Mouse (Mus musculus): ENCODE results near the gene Fstl5.
"Not testable (repeated sequence)": the region's sequence is repeated elsewhere in the genome, so short reads cannot be mapped to it uniquely, and the experiment has no call there.

Fstl5 gene

GRCm38 (mm10) chr3:76074060-76074707 lies at the start of gene Fstl5:
Gene Fstl5, plus strand, starts transcription at chr3:76074270.
- peak; percentile 11 for DNase-seq (ENCODE audit: low spot score)

GRCm38 (mm10) chr3:76025523-76025922 lies 48.5 kb upstream of the Fstl5 start:
- no peak for DNase-seq (ENCODE audit: low spot score)

GRCm38 (mm10) chr3:76051124-76051523 lies 22.9 kb upstream of the Fstl5 start:
- no peak for DNase-seq (ENCODE audit: low spot score)

DNA sequence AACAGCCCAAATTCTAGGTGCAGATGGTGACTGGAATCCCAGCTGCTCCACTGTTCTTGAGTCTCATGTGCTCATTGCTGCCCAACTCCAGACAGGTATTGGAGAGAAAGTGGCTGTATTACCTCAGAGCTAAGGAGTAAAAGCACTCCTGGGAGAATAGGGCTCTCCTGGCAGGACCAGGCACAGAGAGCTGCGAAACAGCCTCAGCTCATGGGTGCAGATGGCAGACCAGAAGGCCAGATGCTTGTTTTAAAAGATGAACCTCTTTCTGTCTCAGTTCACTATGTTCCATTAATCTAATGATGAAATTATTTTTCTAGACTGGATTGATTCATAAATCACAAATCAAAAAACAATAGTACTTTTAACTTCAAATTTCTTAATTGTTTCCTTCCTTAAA lies 12.1 kb upstream of the Fstl5 start:
- DNase-seq (ENCODE audit: low spot score), result no peak

DNA sequence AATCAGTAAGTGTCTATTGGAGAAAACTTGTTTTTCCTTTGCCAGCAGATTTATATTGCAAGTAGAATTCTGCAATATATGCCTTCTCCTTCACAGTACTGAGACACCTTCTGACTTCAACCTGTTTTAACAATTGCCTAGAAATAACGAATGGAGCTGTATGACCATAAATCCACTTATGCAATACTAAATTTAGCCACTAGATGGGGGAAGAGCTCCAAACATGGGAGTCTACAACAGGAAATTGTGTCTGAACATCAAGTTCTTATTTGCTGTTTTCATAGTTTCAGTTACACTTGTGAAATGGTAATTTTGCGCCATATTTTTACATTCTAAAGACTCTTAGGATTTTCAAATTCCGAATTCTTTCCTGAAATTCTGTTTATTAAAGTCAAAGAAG lies 6.2 kb upstream of the Fstl5 start:
- no peak for DNase-seq (ENCODE audit: low spot score)

DNA sequence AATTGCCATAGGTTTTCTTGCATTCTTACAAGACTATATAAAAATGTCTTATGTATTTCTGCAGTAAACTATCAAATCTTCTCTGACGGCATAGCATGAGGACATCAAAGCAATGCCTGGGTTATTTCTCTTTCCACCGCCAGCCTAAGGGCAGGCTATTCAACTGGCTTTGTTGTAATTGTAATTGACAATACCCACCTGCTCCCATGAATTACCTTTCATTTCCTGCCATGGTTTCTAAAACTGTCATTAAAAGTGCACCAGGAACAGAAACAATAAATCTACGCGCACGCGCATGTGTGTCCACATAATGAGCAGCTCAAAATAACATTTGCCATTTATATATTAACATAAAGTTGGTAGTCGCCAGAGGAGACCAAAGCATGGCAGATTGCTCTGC lies 1.2 kb upstream of the Fstl5 start:
- DNase-seq (ENCODE audit: low spot score), result no peak

DNA sequence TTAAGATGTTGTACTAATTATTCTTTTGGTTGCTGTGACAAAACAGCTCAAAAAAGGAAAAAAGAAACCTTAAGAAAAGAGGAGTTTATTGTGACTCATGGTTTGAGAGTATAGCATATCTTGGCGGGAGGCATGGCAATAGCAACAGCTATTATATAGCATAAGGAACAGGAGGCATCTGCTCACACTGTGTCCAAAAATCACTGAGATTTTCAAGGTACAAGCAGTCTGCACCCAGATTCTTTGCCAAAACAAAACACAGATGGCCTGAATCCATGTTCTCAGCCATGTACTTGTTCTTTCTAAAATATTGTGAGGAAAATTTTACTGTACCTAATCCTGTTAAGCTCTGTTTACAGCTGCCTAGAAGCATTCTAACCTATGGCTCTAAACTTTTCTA lies 66.4 kb downstream of the Fstl5 start:
- DNase-seq (ENCODE audit: low spot score), result no peak

DNA sequence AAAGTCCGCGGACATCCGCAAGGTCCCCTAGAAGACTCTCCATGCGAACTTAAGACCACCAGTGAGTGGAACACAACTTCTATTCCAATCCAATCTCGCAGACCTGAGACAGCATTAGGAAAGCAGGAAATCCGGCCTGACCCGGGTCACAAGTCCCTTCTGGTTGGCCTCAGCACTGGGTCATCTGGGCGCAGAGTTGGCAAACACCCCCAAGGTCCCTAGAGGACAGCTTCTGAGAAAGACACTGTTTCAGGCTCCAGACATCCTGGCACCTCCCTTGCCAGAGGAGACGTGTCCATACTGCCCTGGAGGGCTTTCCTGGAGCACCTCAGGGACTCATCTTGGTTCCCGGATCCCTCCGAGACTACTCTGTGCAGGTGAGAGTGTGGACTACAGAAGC lies 73.8 kb downstream of the Fstl5 start:
- no peak for DNase-seq (ENCODE audit: low spot score)

DNA sequence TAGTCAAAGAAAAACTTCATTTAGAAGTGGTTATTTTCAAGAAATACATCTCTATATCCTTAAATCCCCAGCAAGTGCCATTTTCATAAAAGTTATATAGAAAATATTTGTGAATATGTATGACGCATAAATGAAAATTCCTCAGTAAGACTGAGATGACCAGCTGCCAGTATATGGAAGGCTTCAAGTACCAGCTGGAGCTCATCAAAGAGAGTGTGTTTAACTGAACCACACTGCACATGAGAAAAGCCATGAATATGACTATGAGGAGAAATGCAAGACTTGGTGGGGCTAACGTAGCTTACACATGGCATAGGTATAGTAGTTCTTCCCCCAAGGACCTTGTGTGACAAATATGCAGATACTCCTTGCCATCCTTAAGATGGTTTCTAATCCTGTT lies 164.8 kb downstream of the Fstl5 start:
- no peak for DNase-seq (ENCODE audit: low spot score)

DNA sequence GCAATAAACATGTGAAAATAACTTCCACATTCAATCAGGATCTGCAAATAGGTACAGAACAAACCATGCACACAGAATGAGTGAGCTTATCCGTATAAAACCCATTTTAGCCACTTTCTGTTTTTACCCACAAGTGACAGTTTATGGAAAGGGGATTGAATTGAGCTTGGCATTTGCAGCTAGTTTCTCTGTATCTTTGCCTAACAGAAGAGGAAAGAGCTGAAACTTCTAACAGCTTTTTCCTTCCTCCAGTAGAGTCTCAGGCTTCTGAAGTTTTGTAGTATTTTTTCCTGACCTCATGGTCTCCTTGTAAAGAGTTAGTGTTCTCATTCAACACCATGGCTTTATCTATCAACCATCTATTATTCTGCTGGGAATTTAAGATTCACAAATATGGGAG lies 177.3 kb downstream of the Fstl5 start:
- no peak for DNase-seq (ENCODE audit: low spot score)

DNA sequence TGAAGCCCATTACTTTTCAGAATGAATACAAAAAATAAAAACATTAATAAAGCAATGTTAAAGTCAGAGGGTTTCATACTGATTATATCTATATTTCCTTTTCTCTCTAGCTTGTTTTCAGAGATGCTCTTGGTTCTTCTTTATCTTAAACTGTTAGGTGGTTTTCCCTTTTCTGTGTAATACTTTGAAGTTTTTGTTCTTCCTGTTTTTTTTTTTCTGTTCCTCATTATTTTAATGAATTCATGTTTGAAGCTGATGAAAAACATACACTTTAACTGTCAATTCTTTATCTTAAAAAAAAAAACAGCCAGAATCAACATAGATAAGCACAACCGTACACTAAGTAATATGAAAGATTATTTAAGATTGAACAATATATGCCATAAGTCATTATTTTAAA lies 218.9 kb downstream of the Fstl5 start:
- DNase-seq (ENCODE audit: low spot score), result no peak

DNA sequence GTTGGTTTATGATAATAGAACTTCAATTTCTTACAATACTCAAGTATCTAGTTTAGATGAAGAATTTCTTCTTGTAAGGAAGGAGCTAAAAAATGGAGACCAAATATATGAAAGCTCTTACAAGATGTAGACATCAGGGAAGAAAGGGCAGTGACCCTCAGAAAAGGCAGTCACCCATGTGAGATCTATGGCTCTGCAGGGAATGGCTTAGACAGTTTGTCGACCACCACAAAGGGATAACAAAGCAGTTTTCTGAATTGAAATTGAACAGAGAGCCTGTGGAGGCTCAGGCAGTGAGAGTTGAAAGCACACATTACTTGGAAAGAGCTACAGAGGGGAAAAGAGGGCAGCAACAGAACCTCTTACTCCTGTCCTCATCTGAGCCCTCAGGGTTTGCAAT lies 220.3 kb downstream of the Fstl5 start:
- DNase-seq (ENCODE audit: low spot score), result no peak

- no peak for DNase-seq (ENCODE audit: low spot score)
Observed at GRCm38 (mm10) chr3:76301026-76301773, 227.1 kb downstream of the Fstl5 start.

DNA sequence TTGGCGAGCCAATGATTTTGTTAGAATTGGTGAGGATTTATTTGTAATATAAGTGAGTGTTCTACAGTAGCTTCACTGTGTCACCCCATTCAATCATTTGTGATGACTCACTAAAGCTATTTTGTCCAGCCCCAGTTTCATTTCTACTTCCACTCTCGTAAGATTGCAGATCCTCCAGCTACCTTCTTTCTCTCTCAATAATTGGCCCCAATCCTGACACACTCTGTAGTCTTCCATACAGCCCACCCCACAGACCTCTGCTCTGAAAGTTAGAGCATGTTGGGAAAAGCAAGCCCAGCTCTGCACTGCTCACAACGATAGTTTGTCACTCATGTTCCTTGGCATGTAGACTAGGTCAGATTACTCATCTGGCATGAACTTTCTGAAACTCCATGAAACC lies 242.9 kb downstream of the Fstl5 start:
- DNase-seq (ENCODE audit: low spot score), result no peak

GRCm38 (mm10) chr3:76319531-76319930 lies 245.5 kb downstream of the Fstl5 start:
- DNase-seq (ENCODE audit: low spot score), result no peak

GRCm38 (mm10) chr3:76322431-76322830 lies 248.4 kb downstream of the Fstl5 start:
- DNase-seq (ENCODE audit: low spot score), result no peak

DNA sequence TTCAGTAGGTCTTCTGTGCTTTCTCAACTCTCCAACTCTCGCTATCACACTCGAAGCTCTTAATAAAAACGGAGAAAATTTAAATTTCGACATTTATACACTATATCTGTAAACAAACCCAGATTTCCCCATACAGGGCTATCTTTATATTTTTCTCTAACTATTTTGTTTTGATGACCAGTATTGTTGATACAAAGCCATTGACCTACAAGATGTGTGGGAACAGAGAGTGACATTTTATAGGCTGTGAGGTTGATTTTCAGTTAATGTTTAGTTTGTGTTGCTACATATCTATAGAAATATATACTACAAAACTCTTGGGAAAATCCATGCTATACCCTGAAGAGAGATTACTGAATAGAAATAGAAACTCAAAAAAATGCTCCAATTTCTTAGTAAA lies 262.9 kb downstream of the Fstl5 start:
- DNase-seq (ENCODE audit: low spot score), result no peak

DNA sequence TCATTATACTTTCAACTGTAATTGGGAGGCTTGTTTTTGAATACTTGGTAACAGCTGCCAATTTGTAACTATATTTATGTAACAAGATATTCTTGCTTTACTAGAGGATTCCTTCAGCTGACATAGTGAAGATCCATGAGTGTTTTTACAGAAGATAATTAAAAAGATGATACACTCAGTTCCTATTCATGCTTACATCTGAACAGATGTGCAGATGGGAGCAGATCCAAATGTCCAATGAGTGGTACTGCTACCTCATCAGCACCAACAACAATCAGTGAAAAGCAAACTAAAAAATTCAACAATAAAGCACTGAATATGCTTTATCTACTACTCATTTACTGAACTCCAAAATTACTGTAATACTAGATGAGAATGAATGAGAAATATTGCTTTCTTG lies 292.9 kb downstream of the Fstl5 start:
- no peak for DNase-seq (ENCODE audit: low spot score)

- no peak for DNase-seq (ENCODE audit: low spot score)
Observed at GRCm38 (mm10) chr3:76369910-76370309, 295.8 kb downstream of the Fstl5 start.

DNA sequence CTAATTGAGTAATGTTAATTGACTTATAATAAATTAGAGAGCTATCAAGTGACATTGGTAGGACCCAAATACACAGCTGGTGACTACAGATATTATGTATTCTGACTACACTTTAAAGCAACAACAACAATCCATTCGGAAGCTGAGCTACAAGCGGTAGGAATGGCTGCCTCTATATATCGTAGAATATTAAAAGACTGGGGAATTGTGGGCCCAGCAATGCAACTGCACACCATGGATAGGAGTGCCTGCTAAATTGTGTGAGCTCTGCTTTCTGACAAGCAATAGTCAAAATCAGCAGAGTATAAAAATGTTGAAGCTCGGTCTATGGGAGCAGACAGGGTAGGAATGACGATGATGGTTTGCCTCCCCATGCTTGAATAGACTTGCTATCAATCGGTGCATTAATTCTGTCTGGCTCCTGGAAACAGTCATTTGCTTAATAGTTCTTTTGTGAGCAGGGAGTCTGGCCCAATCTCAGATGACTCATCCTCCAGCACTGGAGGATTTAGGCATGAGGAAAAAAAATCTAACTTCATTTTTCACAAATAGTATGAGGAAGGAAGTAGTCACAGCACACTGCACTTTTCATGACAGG lies 354.8 kb downstream of the Fstl5 start:
- no peak for DNase-seq (ENCODE audit: low spot score)

GRCm38 (mm10) chr3:76467229-76467874 lies 393.3 kb downstream of the Fstl5 start:
- DNase-seq (ENCODE audit: low spot score), result no peak

- no peak for DNase-seq (ENCODE audit: low spot score)
Observed at GRCm38 (mm10) chr3:76468147-76468546, 394.1 kb downstream of the Fstl5 start.

DNA sequence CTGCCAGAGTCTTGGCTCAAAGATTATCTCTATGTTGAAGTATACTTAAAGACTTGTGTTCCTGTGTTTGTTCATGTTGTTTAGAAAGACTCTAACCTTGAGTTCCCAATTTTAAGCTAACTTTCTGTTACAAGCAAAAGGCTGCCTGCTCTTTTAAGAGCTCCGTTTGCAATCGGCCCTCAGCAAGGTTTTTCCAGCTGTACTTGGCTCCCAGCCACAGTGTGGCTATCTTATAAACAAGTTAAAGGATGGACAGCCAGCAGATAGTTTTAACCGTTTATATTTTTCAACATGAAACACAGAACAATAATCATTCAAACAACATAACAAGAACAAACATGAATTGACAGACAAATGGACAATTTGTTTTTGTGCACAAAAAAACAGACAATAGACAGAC lies 433.8 kb downstream of the Fstl5 start:
- DNase-seq (ENCODE audit: low spot score), result not testable (repeated sequence)

Data from urinary bladder, postnatal 10 days (tissue).